Mouse (Mus musculus): ENCODE measurements at regions not wholly inside any gene's neighbourhood (a gene's known extent, or its start where the extent isn't known, plus 50 kb on each side); places are given as distances from the start of the nearest gene placed in this dataset.
A peak's percentile ranks its signal among the peaks of the same experiment; 100 is the strongest.

DNA sequence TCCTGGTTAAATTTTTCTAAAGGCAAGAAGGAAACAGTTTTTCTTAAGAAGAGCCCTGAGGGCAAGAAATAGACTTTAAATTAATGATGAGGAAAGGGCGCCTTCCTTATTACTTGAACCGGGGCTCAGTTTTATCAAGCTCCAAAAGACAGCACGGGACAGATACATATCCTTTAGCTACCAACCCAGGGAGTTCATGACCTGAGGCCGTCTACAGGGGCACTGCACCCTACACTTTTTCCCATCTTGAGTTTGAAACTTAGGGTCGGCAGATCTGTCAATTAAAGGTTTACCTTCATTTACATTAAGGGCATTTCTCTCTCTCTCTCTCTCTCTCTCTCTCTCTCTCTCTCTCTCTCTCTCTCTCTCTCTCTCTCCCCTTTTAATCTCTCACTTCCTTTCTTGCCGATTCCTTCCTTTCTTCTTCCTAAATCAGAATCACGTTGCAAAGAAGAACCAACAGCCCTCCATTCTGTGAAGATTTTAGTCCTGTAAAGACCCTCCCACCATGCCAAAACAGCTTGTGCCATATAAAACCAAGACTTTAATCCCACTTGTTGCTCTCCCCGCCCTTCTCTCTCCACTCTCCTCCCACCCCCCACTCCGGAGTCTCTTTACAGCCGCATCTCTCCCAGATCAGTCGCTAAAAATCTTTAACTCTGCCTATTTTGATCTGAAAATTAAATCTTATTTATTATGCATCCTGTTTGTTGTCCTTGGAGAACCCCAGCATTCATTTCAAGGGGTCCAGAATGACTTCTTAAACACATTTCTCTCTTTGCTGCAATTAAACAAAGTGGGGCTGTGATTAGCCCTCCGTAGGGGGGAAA, 185.5 kb upstream of the Sp8 start:
- intact Hi-C loops (cut with DNase I), result no loop called here
- no peak for DNase-seq (ENCODE audit: low spot score in 2 of 2)

DNA sequence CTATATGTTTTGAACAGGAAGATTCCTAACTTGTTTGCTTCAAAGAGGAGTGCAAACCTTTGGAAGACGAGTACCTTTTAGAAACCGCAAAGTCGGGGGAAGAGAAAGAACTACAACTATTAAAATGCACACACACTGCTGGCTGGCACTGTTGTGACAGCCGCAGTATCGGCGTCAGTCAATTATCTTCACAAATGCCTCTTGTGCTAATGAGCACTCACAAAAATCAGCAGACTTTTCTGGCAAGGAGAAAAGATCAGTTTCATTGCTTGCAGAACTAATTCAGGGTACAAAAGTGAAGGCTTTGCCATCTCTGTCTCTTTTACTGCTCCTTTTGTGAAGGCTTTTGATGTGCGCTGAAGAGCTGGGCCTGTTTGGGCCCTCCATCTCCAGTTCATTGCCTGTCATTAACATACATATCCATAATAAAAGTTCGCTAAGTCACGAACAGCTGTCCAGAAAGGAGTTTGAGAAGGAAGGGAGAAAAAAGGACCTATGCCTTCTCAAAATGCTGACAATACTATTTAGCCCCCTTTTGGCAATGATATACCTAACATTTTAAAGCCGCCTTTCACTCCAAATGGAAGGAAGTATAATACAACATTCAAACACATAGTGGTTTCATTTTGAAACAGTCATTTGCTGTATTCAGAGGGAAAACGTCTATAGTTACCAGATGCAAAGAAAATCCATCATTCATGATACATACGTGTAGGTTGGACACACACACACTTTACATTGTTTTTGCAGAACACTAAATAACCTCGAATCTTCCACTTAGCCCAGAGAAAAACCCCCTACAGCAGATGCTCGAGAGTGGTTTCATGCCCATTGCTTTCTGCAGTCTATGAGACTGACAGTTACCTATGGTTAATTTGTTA, 186.6 kb upstream of the Sp8 start:
- intact Hi-C loops (cut with DNase I), result loop anchor here (5.0 kb wide), 1 partner anchor 193 kb away; no protein-coding TSS in a partner anchor
- no peak for DNase-seq (ENCODE audit: low spot score in 2 of 2)

DNA sequence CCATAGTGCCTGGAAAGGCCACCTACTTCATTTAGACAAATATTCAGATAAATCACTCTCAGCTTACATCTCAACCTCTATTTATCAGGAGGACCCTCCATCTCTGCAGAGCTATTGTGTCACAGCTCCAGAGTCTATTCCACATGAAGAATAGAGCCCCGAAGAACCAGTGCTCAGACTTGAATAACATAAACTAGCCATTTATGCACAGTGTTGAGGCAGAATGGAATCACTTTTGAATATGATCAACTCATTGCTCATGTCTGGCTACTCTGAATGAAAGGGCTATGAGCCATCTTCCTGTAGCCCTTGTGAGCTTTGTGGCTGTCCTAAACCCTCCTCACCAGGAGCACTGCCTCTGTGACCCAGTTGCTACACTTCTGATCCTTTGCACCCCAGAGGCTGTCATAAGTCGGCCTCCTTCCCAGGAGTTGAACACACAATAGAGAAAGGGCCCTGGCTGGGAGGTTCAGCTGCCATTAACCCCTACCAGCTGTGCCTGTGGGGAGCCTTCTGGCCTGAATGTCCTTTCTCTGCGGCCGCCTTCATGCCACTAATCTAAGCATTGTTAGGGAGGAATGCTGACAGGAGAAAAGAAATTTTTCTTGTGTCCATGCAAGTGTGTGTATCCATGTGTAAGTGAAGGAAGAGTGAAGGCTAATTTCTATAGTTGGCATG, 195.5 kb upstream of the Sp8 start:
- intact Hi-C loops (cut with DNase I), result no loop called here
- no peak for DNase-seq (ENCODE audit: low spot score in 2 of 2)

DNA sequence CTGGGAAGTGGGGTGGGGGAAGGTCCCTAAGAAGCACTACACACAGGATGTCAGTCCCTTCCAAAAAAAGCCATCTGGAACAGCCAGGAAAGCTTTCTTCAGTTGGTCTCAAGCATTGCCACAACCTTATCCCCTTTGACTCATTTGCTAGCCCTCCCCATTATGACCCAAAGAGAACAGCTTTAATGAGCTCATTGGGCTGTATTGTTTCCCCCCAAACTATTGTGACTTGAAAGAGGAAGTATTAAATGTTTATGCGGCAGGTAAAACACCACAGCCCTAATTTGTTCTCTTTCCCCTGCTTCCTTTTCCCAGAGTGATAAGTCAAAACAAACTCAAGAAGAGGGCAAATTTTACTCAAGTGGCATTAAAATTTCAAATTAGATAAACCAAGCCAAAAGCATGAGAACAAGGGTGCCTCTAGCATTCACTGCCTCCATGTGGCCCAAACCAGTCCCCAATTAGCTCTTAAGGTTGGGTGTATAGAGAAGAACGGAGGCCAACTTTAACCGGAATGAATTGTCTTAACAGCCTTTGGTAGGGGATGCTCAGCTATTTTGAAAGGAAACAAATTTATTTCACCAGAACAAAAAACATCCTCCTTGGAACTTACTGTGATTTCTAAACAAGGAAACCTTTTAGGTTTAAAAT, 196.7 kb upstream of the Sp8 start:
- DNase-seq (ENCODE audit: low spot score in 2 of 2), result no peak
- intact Hi-C loops (cut with DNase I), result no loop called here

DNA sequence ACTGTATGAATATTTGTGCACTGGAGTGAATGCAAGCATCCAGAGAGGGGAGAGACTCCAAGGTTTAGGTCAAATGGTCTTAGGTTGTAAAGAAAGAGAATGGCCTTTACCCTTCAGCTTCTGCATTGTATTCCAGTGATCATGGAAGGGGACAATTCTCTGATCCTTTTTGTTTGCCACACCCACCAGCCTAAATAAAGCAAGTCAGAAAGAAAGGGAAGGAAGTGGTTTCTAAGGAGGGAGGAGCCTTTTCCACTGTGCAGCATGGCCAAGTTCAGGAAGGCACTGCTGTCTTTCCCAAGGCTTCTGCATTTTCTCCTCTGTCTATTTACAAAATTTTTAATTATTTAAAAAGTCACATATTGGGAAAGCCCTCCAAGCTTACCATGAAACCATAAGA, 197.5 kb upstream of the Sp8 start:
- intact Hi-C loops (cut with DNase I), result no loop called here
- DNase-seq (ENCODE audit: low spot score in 2 of 2), result no peak

DNA sequence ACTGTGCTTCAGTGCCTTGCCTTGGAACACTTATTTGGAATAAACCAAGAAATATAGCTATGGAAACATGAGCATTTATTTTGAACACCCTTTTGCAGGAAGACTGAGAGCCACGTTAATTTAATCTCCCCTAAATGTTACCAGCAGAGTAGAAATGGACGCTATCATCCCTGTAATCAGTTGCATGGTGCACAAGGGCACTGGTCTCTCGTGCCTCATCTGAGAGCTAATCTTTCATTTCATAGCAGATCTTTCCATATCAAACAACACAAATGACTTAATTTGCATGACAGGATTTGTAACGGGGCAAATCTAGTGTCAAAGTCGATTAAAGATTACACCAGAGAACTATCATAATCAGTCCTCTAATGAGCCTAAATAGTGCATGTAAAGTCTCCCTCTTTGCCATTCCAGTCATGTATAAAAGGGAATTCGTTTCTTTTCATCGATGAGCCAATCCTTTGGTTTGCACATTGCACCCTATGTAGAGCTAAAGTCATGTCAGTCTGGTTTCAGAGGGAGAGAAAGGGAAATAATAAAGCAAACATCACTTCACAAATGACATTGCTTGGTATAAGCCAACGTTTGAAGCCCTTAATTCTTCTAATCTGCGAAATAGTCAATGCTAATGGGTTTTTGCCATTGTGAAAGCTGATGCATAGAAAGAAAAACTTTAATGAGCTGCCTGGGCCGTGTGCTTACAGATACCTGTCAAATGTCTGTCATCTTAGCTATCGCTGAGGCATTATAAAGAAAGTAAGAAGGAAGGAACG, 198.7 kb upstream of the Sp8 start:
- intact Hi-C loops (cut with DNase I), result no loop called here
- DNase-seq (ENCODE audit: low spot score in 2 of 2), result no peak

DNA sequence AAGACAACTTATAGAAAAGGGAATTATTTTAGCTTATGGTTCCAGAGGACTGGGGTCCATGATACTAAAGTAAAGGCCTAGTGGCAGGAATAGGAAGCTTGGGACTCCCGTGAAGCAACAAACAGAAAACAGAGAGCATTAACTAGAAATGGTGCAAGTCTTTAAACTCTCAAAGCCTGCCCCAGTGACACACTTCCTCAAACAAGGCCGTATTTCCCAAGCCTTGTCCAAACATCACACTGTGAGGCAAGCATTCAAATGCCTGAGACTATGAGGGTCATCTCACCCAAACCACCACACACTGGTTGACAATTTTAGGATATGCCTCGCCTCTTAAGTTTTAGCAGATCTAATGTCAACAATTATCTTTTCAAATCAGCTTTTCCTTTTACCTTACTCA, 205.2 kb upstream of the Sp8 start:
- no peak for DNase-seq (ENCODE audit: low spot score in 2 of 2)
- intact Hi-C loops (cut with DNase I), result no loop called here

DNA sequence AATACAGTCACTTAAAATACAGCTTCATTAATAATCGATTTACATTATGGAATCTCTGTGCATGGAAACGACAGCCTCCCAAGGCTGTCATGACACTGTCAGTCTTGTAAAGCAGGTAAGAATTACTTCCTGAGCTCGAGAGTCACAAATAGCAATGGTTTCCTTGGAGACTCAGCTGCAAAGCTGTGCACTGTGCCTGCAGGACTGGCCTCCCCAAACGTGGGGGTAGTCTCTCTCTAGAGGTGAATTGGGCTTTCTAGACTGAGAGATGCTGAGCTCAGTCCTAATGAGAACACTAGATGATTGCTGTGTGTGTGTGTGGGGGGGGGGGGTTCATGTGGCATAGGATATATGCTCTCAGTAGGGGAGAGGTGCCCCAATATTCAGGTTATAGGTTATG, 208.9 kb upstream of the Sp8 start:
- peak in 1 of 2 experiments; percentile 2 for DNase-seq (ENCODE audit: low spot score in 2 of 2)
- intact Hi-C loops (cut with DNase I), result no loop called here

DNA sequence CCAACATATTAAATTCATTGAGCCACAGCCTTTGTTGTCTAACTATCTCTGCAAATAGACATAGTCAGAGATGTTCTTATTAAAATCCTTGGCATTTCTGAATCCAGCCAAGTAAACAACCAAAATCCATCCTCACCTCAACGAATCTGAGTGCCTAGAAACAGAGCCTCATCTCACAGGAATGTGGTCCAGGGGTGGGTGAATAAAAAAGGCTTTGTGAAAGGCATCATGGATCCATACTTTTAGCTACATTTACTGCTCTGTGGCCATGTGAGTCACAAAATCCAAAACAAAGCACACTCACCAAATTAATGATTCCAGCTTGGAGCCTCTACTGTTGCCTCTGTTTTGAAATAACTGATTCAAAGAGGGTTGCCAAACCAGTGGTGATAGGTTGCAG, 210.7 kb upstream of the Sp8 start:
- intact Hi-C loops (cut with DNase I), result no loop called here
- no peak for DNase-seq (ENCODE audit: low spot score in 2 of 2)

DNA sequence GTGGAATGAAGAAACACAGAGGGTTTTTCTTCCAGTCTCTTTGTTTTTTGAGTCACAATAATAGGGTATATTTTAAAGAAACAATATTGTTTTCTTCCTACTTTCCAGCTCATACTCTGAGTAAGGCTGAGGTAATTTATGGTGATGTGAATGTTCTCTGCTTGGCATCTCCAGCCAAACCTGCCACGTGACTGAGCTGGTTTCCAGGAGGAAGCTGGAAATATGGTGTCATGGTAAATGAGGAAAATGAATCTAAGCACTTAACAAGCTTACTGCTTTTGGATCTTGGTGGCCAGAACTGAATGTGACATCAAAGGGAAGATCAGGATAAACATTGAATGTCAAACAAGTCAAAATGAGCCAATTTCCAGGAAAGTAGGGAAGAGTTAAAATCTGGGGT, 215.8 kb upstream of the Sp8 start:
- DNase-seq (ENCODE audit: low spot score in 2 of 2), result no peak
- intact Hi-C loops (cut with DNase I), result no loop called here

DNA sequence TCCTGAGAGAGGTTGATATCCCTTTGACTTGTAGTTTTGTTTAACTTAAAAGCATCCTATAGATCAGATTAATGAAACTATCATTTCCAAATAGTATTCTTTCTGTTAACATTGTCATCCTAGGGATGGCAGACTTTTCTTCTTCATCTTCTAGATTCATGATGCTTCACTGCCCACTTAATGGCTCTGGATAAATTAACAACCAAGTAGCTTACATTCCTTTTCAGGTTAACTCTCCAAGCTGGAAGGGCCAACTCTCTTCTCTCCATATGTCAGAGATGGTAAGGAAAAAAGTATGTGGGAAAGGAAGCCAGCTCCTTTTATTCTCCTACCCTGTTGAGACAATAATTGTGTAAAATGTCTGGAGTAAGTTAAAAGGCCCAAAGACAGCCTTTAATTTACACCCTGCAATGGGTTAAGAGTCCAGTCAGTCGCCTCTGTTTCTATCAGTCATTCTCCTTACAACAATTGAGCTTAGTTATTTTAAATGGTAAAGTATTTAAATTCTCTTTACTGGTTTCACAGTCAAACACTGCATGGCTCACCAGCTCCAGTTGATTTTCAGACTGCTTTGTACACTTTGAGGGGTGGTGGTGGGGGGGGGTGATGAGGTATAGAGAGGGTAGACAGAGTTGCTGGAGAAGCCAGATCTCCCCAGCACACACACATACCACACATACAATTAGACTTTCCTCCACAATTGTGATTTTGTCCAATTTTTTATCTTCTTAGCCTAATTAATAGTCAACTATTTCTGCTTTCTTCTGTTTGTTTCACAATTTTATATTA, 224.2 kb upstream of the Sp8 start:
- intact Hi-C loops (cut with DNase I), result no loop called here
- DNase-seq (ENCODE audit: low spot score in 2 of 2), result no peak

DNA sequence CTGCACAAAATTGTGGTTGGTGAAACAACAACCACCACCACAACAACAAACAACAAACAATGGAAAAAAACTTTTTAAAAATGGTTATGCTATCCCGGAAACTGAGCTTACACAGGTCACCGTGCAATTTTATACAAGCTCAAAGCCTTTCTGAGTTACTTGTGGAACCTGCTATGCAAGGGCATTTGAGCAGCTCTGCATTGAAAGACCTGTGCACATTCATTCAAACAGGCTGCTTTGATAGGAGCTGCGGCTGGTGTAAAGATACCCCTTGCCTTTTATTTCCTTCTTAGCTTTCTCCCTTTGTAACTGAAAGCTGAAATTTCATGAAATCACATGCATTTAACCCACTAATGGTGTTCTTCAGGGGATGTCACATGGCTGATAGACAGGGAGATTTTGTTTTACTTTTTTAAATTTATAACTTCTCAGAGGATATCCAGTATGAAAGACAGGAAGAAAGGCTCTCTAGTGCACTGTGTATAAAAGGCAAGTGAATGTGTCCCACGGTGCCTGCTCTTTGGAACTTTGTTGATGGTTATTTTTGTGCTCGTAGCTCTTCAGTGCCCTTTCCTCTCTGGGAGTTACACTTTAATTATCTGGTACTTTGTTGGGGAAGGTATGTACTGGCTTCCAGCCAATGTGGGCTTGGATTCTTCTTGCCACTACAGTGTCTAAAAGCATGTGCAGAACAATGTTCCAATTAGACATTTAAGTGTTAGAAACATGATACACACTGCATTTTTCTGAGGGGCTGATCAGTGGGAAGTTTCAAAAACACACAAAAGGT, 225.1 kb upstream of the Sp8 start:
- DNase-seq (ENCODE audit: low spot score in 2 of 2), result no peak
- intact Hi-C loops (cut with DNase I), result no loop called here

DNA sequence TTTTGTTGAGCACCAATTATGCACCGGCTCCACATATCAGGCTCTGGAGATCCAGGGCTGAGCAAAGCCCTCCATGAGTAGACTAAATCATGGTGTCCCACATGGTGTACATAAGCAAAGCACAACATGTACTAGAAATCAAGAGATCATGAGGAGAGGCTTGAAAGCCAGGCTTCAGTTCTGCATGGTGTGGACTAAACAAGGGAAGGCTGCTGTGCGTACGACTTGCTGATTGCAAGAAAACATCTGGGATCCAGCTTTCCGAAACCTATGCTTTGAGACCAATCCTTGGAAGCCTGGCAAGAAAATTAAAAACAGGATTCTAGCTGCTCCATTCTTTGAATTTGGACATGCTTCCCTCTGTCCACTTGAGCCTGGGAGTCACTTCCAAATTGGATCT, 249.1 kb upstream of the Sp8 start:
- no peak for DNase-seq (ENCODE audit: low spot score in 2 of 2)
- intact Hi-C loops (cut with DNase I), result no loop called here

DNA sequence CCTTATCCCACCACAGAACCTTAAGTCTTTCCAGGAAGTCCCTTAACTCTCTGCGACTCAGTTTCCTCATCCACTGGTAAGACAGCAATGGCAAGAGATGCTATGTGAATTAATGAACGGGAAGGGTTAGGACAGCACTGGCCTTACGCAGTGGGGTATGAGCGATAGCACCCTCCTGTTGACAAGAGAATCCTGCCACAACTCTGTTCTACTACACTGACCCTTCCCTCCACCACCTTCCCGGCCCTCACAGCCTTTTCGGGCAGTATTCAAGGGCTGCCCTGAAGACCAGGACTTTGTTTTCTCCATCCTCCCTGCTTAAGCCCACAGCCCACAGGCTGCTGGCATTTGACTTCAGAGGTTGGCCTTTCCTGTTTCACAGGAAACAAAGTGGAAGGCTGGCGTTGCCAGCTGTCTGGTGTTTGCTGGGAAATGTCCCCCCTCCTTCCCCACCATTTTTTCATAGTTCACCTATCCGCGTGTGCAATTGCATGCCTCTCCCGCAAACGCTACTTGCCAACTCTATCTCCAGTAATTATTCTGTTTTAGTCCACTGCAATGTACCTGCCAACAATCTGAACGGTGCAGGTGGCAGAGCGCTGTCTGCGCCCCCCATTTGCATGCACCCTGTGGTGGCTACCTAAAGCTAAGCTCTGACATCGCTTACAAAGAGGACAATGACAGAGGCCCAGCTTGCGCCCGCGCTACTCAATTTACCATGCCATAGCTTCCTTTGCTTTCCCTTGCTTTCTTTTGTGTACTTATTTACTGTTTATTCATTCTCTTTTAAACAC, 251.2 kb upstream of the Sp8 start:
- intact Hi-C loops (cut with DNase I), result no loop called here
- no peak for DNase-seq (ENCODE audit: low spot score in 2 of 2)

DNA sequence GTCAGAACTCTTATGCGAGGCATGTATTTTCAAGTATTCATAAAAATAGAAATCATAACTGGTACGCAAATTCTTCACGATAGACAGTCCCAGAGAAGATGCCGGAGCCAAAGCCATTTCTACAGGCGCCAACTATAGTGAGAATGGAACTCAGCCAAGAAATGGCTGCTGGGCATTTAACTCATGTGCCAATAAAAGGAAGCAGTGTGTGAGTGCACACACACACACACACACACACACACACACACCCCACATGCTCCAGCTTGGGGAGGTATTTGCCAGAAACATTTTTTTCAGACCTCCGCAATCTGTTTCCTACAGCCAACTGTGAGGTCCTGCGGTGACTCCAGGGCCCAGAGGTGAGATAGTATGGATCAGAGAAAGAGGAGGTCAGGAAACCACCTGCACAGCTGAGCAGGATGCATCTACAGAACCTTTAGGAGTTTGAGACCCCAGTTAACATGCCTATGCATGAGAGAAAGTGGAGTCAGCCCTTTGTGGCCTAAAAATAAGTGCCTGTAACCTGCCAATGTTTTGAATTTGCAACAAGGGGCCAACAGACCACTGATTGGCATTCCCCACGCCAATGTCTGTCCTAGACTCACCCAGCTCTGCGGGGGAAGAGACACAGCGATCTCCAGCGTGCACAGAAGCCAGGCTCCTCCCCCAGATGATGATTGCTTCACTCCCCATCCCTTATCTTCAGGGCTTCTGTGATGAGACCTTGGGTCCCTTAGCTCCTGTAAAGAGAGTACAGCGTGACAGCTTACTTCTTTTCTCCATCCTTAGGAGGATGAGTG, 262.1 kb upstream of the Sp8 start:
- DNase-seq (ENCODE audit: low spot score in 2 of 2), result peak; percentile 23 to 36
- intact Hi-C loops (cut with DNase I), result no loop called here

DNA sequence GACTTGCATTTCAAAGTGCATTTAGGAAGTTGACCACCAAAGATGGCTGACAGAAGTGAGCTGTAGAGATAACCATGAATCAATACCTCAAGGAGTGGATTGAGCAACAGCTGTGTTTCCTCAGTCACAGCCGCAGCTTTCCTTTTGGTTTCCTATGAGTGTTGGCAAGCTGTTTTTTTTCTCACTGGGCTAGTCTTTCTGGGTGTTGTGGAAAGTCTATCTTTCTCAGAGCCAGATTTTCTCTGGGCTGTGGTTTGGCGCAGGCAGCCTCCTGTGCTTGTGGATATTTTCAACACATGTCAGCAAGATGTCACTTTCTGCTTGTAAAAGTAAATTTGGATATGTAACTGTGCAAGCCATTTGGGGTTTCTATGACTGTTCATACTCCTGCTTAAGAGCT, 268.6 kb upstream of the Sp4 start:
- DNase-seq (ENCODE audit: low spot score in 2 of 2), result peak; percentile 7 to 50
- intact Hi-C loops (cut with DNase I), result no loop called here
